Mouse (Mus musculus) intestine, embryonic 16.5 days (tissue): ENCODE data around the gene Tbc1d23. TPM values are rescaled to one million over a fixed set of nuclear protein-coding genes. Genes with fewer than 3 reads are reported as not detected.

Experiments used
- ATAC-seq: fragments of 200-750 bp; cut with Nextera tagmentation; 2 replicates; pipeline ENCODE4 v1.8.0; 2017; ENCODE audit warnings: moderate TSS enrichment, moderate library complexity
- H3K27ac ChIP-seq: fragments of 300-500 bp; sonication (generic); 2 replicates; pipeline ENCODE4 v1.5.1; 2014; ENCODE audit warnings: mild to moderate bottlenecking, low read length
- H3K27me3 ChIP-seq: fragments of 300-500 bp; sonication (generic); replicated peaks from 2 replicates; pipeline ENCODE4 v1.6.1; 2014; ENCODE audit warnings: low read length, control low read depth, mixed read lengths; ENCODE audit not compliant: control insufficient read depth, insufficient read depth
- H3K36me3 ChIP-seq: fragments of 300-500 bp; sonication (generic); 2 replicates; pipeline ENCODE4 v1.6.1; 2014; ENCODE audit warnings: low read length, control low read depth; ENCODE audit not compliant: control insufficient read depth, insufficient read depth
- H3K4me1 ChIP-seq: fragments of 300-500 bp; sonication (generic); 2 replicates; pipeline ENCODE4 v1.6.1; 2014; ENCODE audit warnings: low read length, control low read depth, mixed read lengths; ENCODE audit not compliant: control insufficient read depth, insufficient read depth
- H3K4me2 ChIP-seq: fragments of 300-500 bp; sonication (generic); 2 replicates; pipeline ENCODE4 v1.6.1; 2014; ENCODE audit warnings: low read depth, low read length, control low read depth
- H3K4me3 ChIP-seq: fragments of 300-500 bp; sonication (generic); 2 replicates; pipeline ENCODE4 v1.5.1; 2014; ENCODE audit warnings: mild to moderate bottlenecking, low read length
- H3K9ac ChIP-seq: fragments of 300-500 bp; sonication (generic); 2 replicates; pipeline ENCODE4 v1.6.1; 2014; ENCODE audit warnings: low read depth, low read length
- H3K9me3 ChIP-seq: fragments of 300-500 bp; sonication (generic); 2 replicates; pipeline ENCODE4 v1.6.1; 2016; ENCODE audit warnings: low read length, control low read depth; ENCODE audit not compliant: control insufficient read depth
- whole genome bisulfite sequencing: fragments of 180-500 bp; shearing (Covaris S2); extraction: QIAGEN DNeasy Blood & Tissue Kit; methylation state at CpG from one replicate; pipeline ENCODE4 v1.1.7; 2014; 5-methylcytosine and 5-hydroxymethylcytosine counted together
- polyA plus RNA-seq: library from polyadenylated mRNA; unstranded; fragments of >200 nt; fragmentation: Nextera tagmentation; extraction: Ambion mirVana; gene quantifications from 2 replicates; pipeline ENCODE4 v1.2.1, GENCODE M21; 2015

Tbc1d23 gene
- polyA plus RNA-seq, 1 experiment from 2014 or later, result 21.7 TPM

- Histone ChIP-seq H3K4me1 (peaks cover 8% of the 10 kb centered on the region), H3K27me3 (no peaks in the 10 kb centered on the region), H3K27ac (no peak overlapping the region), H3K4me3 (no peak overlapping the region), H3K9me3 (no peaks in the 10 kb centered on the region), H3K9ac (no peak overlapping the region), H3K4me2 (no peak overlapping the region), H3K36me3 (no peaks in the 10 kb centered on the region)
- WGBS, result 46% methylated on average over 5 of the region's 5 CpGs
- peak; percentile 39 for ATAC-seq
Measured at GRCm38 (mm10) chr16:57226444-57226843, 4.9 kb downstream of the Tbc1d23 start.

DNA sequence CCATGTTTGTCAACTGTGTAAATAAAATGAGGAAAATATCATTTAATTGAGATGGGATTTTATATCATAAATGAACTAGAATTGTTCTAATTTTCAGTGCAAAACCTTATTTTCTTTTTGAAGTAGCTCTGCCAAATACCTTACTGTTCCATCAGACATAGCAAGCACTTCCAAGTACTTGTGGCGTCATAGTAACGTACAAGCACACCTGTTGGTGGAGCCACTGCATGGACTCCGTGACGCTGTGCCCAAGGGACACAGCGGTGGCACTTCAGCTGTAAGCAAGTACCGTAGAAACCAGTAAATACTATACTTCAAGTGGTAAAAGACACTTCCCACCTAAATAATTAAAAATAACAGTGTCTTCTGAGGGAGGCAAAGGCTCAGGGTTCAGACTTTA lies 10.9 kb downstream of the Tbc1d23 start:
- H3K9ac ChIP-seq, result no peak overlapping the region
- H3K36me3 ChIP-seq, result peaks cover 5% of the 10 kb centered on the region; the same call in 1 of the 2 replicates
- WGBS, result 94% methylated on average over 6 of the region's 6 CpGs
- H3K4me1 ChIP-seq, result no peaks in the 10 kb centered on the region
- H3K27me3 ChIP-seq, result no peaks in the 10 kb centered on the region
- no peak overlapping the region for H3K27ac ChIP-seq
- no peaks in the 10 kb centered on the region for H3K9me3 ChIP-seq
- no peak overlapping the region for H3K4me3 ChIP-seq
- H3K4me2 ChIP-seq, result no peak overlapping the region
- ATAC-seq, result no peak

GRCm38 (mm10) chr16:57215957-57216356 lies 15.3 kb downstream of the Tbc1d23 start:
- H3K36me3 ChIP-seq, result peaks cover 5% of the 10 kb centered on the region; the same call in 1 of the 2 replicates

DNA sequence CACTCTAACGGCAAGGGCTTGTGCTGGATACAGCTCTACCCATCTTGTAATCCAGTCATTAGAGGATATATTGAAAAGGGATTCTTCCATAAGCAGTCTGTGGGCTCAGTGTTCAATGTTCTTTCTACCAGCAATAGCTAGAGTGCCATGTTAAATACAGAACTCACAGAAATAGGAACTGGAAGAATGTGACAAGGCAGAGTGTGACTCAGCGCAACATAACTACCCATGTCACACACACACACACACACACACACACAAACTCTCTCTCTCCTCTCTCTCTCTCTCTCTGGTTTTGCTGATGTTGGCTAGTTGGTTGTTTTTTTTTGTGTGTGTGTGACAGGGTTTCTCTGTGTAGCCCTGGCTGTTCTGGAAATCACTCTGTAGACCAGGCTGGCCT lies 20.3 kb downstream of the Tbc1d23 start:
- no peak overlapping the region for H3K27ac ChIP-seq
- H3K9me3 ChIP-seq, result no peaks in the 10 kb centered on the region
- no peaks in the 10 kb centered on the region for H3K27me3 ChIP-seq
- H3K4me1 ChIP-seq, result no peaks in the 10 kb centered on the region
- no peak for ATAC-seq
- H3K4me2 ChIP-seq, result no peak overlapping the region
- WGBS, result 93% methylated on average over 2 of the region's 2 CpGs
- H3K4me3 ChIP-seq, result no peak overlapping the region
- no peak overlapping the region for H3K9ac ChIP-seq
- 0 out of 2 replicates have a peak, but pooled peaks cover 4% of the 10 kb centered on the region for H3K36me3 ChIP-seq

More at GRCm38 (mm10) chr16:57215957-57216356, 15.3 kb downstream of the Tbc1d23 start:
- Histone ChIP-seq H3K4me2 (no peak overlapping the region), H3K27ac (no peak overlapping the region), H3K9me3 (no peaks in the 10 kb centered on the region), H3K27me3 (no peaks in the 10 kb centered on the region), H3K4me1 (no peaks in the 10 kb centered on the region), H3K4me3 (no peak overlapping the region), H3K9ac (no peak overlapping the region)
- ATAC-seq, result no peak

- H3K9ac ChIP-seq, result no peak overlapping the region
- no peak overlapping the region for H3K4me2 ChIP-seq
- H3K27ac ChIP-seq, result no peak overlapping the region
- 81% methylated on average over 2 of the region's 2 CpGs for WGBS
- H3K27me3 ChIP-seq, result no peaks in the 10 kb centered on the region
- H3K9me3 ChIP-seq, result no peaks in the 10 kb centered on the region
- H3K4me3 ChIP-seq, result no peak overlapping the region
- no peak for ATAC-seq
- no peaks in the 10 kb centered on the region for H3K4me1 ChIP-seq
- 0 out of 2 replicates have a peak, but pooled peaks cover 4% of the 10 kb centered on the region for H3K36me3 ChIP-seq
Measured at GRCm38 (mm10) chr16:57208342-57208741, 23.0 kb downstream of the Tbc1d23 start.

- Histone ChIP-seq H3K4me1 (no peaks in the 10 kb centered on the region), H3K4me3 (no peak overlapping the region), H3K9me3 (no peaks in the 10 kb centered on the region), H3K36me3 (peaks cover under 1% of the 10 kb centered on the region; the same call in 1 of the 2 replicates), H3K9ac (no peak overlapping the region), H3K27ac (no peak overlapping the region), H3K4me2 (no peak overlapping the region), H3K27me3 (no peaks in the 10 kb centered on the region)
- 67% methylated on average over 3 of the region's 3 CpGs for WGBS
- no peak for ATAC-seq
Measured at GRCm38 (mm10) chr16:57197281-57197680, 34.0 kb downstream of the Tbc1d23 start.

- Histone ChIP-seq H3K36me3 (peaks cover 5% of the 10 kb centered on the region; the same call in 1 of the 2 replicates), H3K4me2 (no peak overlapping the region), H3K9ac (no peak overlapping the region), H3K4me3 (no peak overlapping the region), H3K27me3 (no peaks in the 10 kb centered on the region), H3K4me1 (no peaks in the 10 kb centered on the region), H3K27ac (no peak overlapping the region), H3K9me3 (no peaks in the 10 kb centered on the region)
- 85% methylated on average over 5 of the region's 5 CpGs for whole genome bisulfite sequencing
- ATAC-seq, result no peak
Measured at GRCm38 (mm10) chr16:57196590-57196989, 34.7 kb downstream of the Tbc1d23 start.

DNA sequence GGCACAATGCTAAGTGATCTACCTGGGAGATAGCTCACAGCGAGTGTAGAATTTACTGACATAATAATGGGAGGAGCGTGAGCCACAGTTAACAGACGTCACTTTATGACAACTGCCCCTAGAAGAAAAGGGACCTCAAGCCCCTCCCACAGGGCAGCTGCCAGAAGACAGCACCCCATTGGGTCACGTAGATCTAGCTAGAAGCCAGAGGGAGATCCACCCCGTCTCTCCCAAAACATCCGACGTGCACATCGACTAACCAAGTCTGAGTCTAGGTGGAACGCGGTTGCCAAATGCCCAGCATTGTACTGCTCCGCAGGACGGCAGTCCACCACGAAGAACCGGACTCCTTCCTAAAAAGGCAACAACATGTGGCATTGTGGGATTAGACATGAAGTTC lies 40.1 kb downstream of the Tbc1d23 start:
- no peak overlapping the region for H3K4me3 ChIP-seq
- no peaks in the 10 kb centered on the region for H3K4me1 ChIP-seq
- ATAC-seq, result no peak
- no peak overlapping the region for H3K4me2 ChIP-seq
- H3K9me3 ChIP-seq, result no peaks in the 10 kb centered on the region
- WGBS, result 90% methylated on average over 14 of the region's 14 CpGs
- peaks cover 10% of the 10 kb centered on the region; the same call in 1 of the 2 replicates for H3K36me3 ChIP-seq
- H3K27ac ChIP-seq, result no peak overlapping the region
- no peak overlapping the region for H3K9ac ChIP-seq
- no peaks in the 10 kb centered on the region for H3K27me3 ChIP-seq

GRCm38 (mm10) chr16:57190390-57190789 lies 40.9 kb downstream of the Tbc1d23 start:
- ATAC-seq, result no peak
- no peak overlapping the region for H3K4me3 ChIP-seq
- H3K4me1 ChIP-seq, result no peaks in the 10 kb centered on the region
- H3K9me3 ChIP-seq, result no peaks in the 10 kb centered on the region
- WGBS, result 89% methylated on average over 8 of the region's 8 CpGs
- no peak overlapping the region for H3K4me2 ChIP-seq
- H3K36me3 ChIP-seq, result peaks cover 10% of the 10 kb centered on the region; the same call in 1 of the 2 replicates
- H3K27me3 ChIP-seq, result no peaks in the 10 kb centered on the region
- no peak overlapping the region for H3K9ac ChIP-seq
- H3K27ac ChIP-seq, result no peak overlapping the region

DNA sequence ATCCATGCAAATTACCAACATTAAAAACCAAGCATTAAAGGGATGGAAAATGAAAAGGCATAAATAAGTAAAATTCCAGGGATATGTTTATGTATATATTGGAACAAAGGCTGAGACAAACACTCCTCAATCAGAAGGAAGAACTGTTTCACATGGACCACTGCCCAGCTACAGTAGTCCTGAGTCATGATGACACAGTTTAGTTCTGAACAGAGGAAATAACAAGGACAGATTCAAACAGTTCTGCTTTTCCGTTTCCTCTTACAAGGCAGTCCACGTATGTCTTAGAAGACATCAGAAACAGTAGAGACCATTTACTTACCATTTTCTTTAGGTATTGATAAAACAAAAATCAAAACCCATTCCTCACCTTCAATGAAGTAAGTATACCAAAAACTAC lies 41.8 kb downstream of the Tbc1d23 start:
- no peaks in the 10 kb centered on the region for H3K4me1 ChIP-seq
- no peak overlapping the region for H3K4me3 ChIP-seq
- peaks cover 10% of the 10 kb centered on the region; the same call in 1 of the 2 replicates for H3K36me3 ChIP-seq
- WGBS, result 90% methylated on average over 2 of the region's 2 CpGs
- H3K9me3 ChIP-seq, result no peaks in the 10 kb centered on the region
- ATAC-seq, result no peak
- H3K4me2 ChIP-seq, result no peak overlapping the region
- no peaks in the 10 kb centered on the region for H3K27me3 ChIP-seq
- no peak overlapping the region for H3K27ac ChIP-seq
- no peak overlapping the region for H3K9ac ChIP-seq
